Mouse (Mus musculus) liver, adult 2 months (tissue): Measurements from ENCODE around the gene Got2. TPM values are rescaled to one million over a fixed set of nuclear protein-coding genes. Genes with fewer than 3 reads are reported as not detected.
A peak's percentile ranks its signal among the peaks of the same experiment; 100 is the strongest.

Source experiments
- DNase-seq: peaks from one replicate; pipeline ENCODE4 v3.0.0-alpha.2; 2011; ENCODE audit warnings: low read depth, low spot score; ENCODE audit errors: extremely low read depth
- H3K27ac ChIP-seq: fragments of 200-500 bp; replicated peaks from 2 replicates; pipeline ENCODE4 v1.5.1; 2012; ENCODE audit warnings: low read depth, mild to moderate bottlenecking, control low read depth, inconsistent platforms, low read length; ENCODE audit not compliant: insufficient read depth
- H3K27me3 ChIP-seq: fragments of 200-500 bp; 2 replicates; pipeline ENCODE4 v1.6.1; 2012; ENCODE audit warnings: mild to moderate bottlenecking, moderate library complexity, low read length, inconsistent platforms; ENCODE audit not compliant: control insufficient read depth, insufficient read depth
- H3K36me3 ChIP-seq: fragments of 200-500 bp; 2 replicates; pipeline ENCODE4 v1.6.1; 2012; ENCODE audit warnings: low read length, inconsistent platforms; ENCODE audit not compliant: control insufficient read depth, insufficient read depth
- H3K4me1 ChIP-seq: fragments of 200-500 bp; 2 replicates; pipeline ENCODE4 v1.6.1; 2011; ENCODE audit warnings: low read length; ENCODE audit not compliant: control insufficient read depth, insufficient read depth
- H3K4me3 ChIP-seq: fragments of 200-500 bp; 2 replicates; pipeline ENCODE4 v1.5.1; 2011; ENCODE audit warnings: low read depth, mild to moderate bottlenecking, control low read depth, low read length, moderate library complexity; ENCODE audit not compliant: insufficient read depth
- H3K79me2 ChIP-seq: fragments of 200-500 bp; 2 replicates; pipeline ENCODE4 v1.6.1; 2012; ENCODE audit warnings: inconsistent platforms, mild to moderate bottlenecking, low read length, moderate library complexity; ENCODE audit not compliant: control insufficient read depth, insufficient read depth
- H3K9ac ChIP-seq: fragments of 200-500 bp; 2 replicates; pipeline ENCODE4 v1.6.1; 2012; ENCODE audit warnings: low read depth, mild to moderate bottlenecking, control low read depth, inconsistent platforms, low read length
- CTCF ChIP-seq: fragments of 200-500 bp; IDR thresholded peaks from 2 replicates; pipeline ENCODE4 v1.5.1; 2011; ENCODE audit warnings: low read depth, low read length, control low read depth
- POLR2A ChIP-seq: fragments of 200-500 bp; IDR thresholded peaks from 2 replicates; pipeline ENCODE4 v1.6.1; 2011; ENCODE audit warnings: low read length, control low read depth; ENCODE audit not compliant: insufficient read depth; ENCODE audit errors: extremely low read depth
- WGBS: fragments of 180-500 bp; shearing (Covaris S2); methylation state at CpG from one replicate; pipeline ENCODE4 v1.1.7; 2018; 5-methylcytosine and 5-hydroxymethylcytosine counted together
- polyA plus RNA-seq: library from polyadenylated mRNA; depleted of rRNA; stranded (reverse); fragments of >200 nt; gene quantifications from 2 replicates; pipeline ENCODE4 v1.2.3, GENCODE M21; 2012; rRNA removed
- total RNA-seq: library from RNA; depleted of rRNA; stranded (reverse); fragments of >200 nt; gene quantifications from 2 replicates; pipeline ENCODE4 v1.2.3, GENCODE M21; 2014; rRNA removed

Gene Got2
- total RNA-seq (271 and 323 TPM in 2 replicates), polyA plus RNA-seq (350 and 393 TPM in 2 replicates)

GRCm38 (mm10) chr8:95888285-95889136, at the start of gene Got2:
TSS of gene Got2 (minus strand) at chr8:95888547.
- WGBS, result 6% methylated on average over 31 of the region's 31 CpGs

GRCm38 (mm10) chr8:95932841-95933240, 44.5 kb upstream of the Got2 start:
- H3K27me3 ChIP-seq, result no peaks in the 10 kb centered on the region
- no peaks in the 10 kb centered on the region for H3K4me1 ChIP-seq
- no peaks in the 10 kb centered on the region for H3K36me3 ChIP-seq
- H3K9ac ChIP-seq, result no peak overlapping the region
- no peak overlapping the region for H3K4me3 ChIP-seq
- TF ChIP-seq CTCF (no peak), POLR2A (no peak)
- 81% methylated on average over 5 of the region's 5 CpGs for WGBS
- peak; percentile 8 for DNase-seq
- no peaks in the 10 kb centered on the region for H3K79me2 ChIP-seq
- no peak overlapping the region for H3K27ac ChIP-seq

More at GRCm38 (mm10) chr8:95888285-95889136, at the start of gene Got2:
- Histone ChIP-seq H3K27me3 (no peaks in the 10 kb centered on the region), H3K9ac (peak within 1 kb of the TSS; percentile 90), H3K36me3 (no peaks in the 10 kb centered on the region), H3K79me2 (peaks cover 11% of the 10 kb centered on the region), H3K4me3 (peak within 1 kb of the TSS; percentile 65), H3K4me1 (peaks cover 4% of the 10 kb centered on the region; the same call in 1 of the 2 replicates), H3K27ac (peak within 1 kb of the TSS; percentile 99)
- TF ChIP-seq POLR2A (peak; percentile 38; the same call in 1 of the 2 replicates), CTCF (peak; percentile 93)
- DNase-seq, result peak; percentile 86

- TF ChIP-seq CTCF (no peak), POLR2A (no peak)
- 73% methylated on average over 4 of the region's 4 CpGs for WGBS
Measured at GRCm38 (mm10) chr8:95929821-95930220, 41.5 kb upstream of the Got2 start.

GRCm38 (mm10) chr8:95916106-95916505, 27.8 kb upstream of the Got2 start:
- Histone ChIP-seq H3K27me3 (no peaks in the 10 kb centered on the region), H3K4me1 (no peaks in the 10 kb centered on the region), H3K36me3 (no peaks in the 10 kb centered on the region), H3K79me2 (no peaks in the 10 kb centered on the region), H3K4me3 (no peak overlapping the region), H3K9ac (peak overlapping the region; percentile 32; the same call in 1 of the 2 replicates), H3K27ac (no peak overlapping the region)
- 3% methylated on average over 9 of the region's 9 CpGs for WGBS
- TF ChIP-seq CTCF (no peak; the same call in 1 of the 2 replicates), POLR2A (0 out of 2 replicates have a peak, but pooled peaks have one; percentile 18)
- DNase-seq, result peak; percentile 83

More at GRCm38 (mm10) chr8:95929821-95930220, 41.5 kb upstream of the Got2 start:
- Histone ChIP-seq H3K4me1 (no peaks in the 10 kb centered on the region), H3K9ac (no peak overlapping the region), H3K36me3 (no peaks in the 10 kb centered on the region), H3K4me3 (no peak overlapping the region), H3K27ac (no peak overlapping the region), H3K27me3 (no peaks in the 10 kb centered on the region), H3K79me2 (no peaks in the 10 kb centered on the region)
- DNase-seq, result no peak

- H3K4me3 ChIP-seq, result no peak overlapping the region
- H3K9ac ChIP-seq, result no peak overlapping the region
- H3K79me2 ChIP-seq, result no peaks in the 10 kb centered on the region
- WGBS, result 6% methylated on average over 7 of the region's 7 CpGs
- DNase-seq, result peak; percentile 53
- no peaks in the 10 kb centered on the region for H3K27me3 ChIP-seq
- H3K27ac ChIP-seq, result no peak overlapping the region
- no peaks in the 10 kb centered on the region for H3K36me3 ChIP-seq
- no peaks in the 10 kb centered on the region for H3K4me1 ChIP-seq
- TF ChIP-seq POLR2A (no peak), CTCF (peak; percentile 79)
Measured at GRCm38 (mm10) chr8:95914905-95915643, 26.7 kb upstream of the Got2 start.
